Mouse (Mus musculus) embryonic facial prominence, embryonic 11.5 days (tissue): ENCODE measurements around the gene Hoxa9. TPM values are rescaled to one million over a fixed set of nuclear protein-coding genes. Genes with fewer than 3 reads are reported as not detected.
A peak's percentile ranks its signal among the peaks of the same experiment; 100 is the strongest.

ENCODE experiments used
- ATAC-seq: fragments of 200-750 bp; cut with Nextera tagmentation; replicated peaks from 2 replicates; pipeline ENCODE4 v1.8.0; 2017; ENCODE audit warnings: low read depth; ENCODE audit not compliant: insufficient number of reproducible peaks, low FRiP score, low TSS enrichment
- DNase-seq: peaks from one replicate; pipeline ENCODE4 v3.0.0-alpha.2; 2015; ENCODE audit warnings: low spot score
- H3K27ac ChIP-seq: fragments of 300-500 bp; sonication (generic); replicated peaks from 2 replicates; pipeline ENCODE4 v1.5.1; 2014; ENCODE audit warnings: mild to moderate bottlenecking, low read depth, low read length, control low read depth
- H3K27me3 ChIP-seq: fragments of 300-500 bp; sonication (generic); 2 replicates; pipeline ENCODE4 v1.6.1; 2014; ENCODE audit warnings: mild to moderate bottlenecking, low read length, moderate library complexity, mixed read lengths; ENCODE audit not compliant: control insufficient read depth, insufficient read depth
- H3K36me3 ChIP-seq: fragments of 300-500 bp; sonication (generic); replicated peaks from 2 replicates; pipeline ENCODE4 v1.6.1; 2014; ENCODE audit warnings: low read depth, mild to moderate bottlenecking, low read length, moderate library complexity, mixed read lengths; ENCODE audit not compliant: control insufficient read depth, insufficient read depth
- H3K4me1 ChIP-seq: fragments of 300-500 bp; sonication (generic); 2 replicates; pipeline ENCODE4 v1.6.1; 2014; ENCODE audit warnings: low read length, mixed read lengths; ENCODE audit not compliant: control insufficient read depth, insufficient read depth
- H3K4me2 ChIP-seq: fragments of 300-500 bp; sonication (generic); 2 replicates; pipeline ENCODE4 v1.6.1; 2014; ENCODE audit warnings: low read depth, mild to moderate bottlenecking, control low read depth, low read length, moderate library complexity
- H3K4me3 ChIP-seq: fragments of 300-500 bp; sonication (generic); 2 replicates; pipeline ENCODE4 v1.5.1; 2014; ENCODE audit warnings: low read depth, low read length, control low read depth
- H3K9ac ChIP-seq: fragments of 300-500 bp; sonication (generic); replicated peaks from 2 replicates; pipeline ENCODE4 v1.6.1; 2014; ENCODE audit warnings: mild to moderate bottlenecking, control low read depth, low read length
- H3K9me3 ChIP-seq: fragments of 300-500 bp; sonication (generic); replicated peaks from 2 replicates; pipeline ENCODE4 v1.6.1; 2016; ENCODE audit warnings: mild to moderate bottlenecking, low read length, inconsistent platforms, mixed read lengths; ENCODE audit not compliant: control insufficient read depth
- WGBS: fragments of 180-500 bp; shearing (Covaris S2); extraction: QIAGEN DNeasy Blood & Tissue Kit; methylation state at CpG from one replicate; pipeline ENCODE4 v1.1.7; 2014; 5-methylcytosine and 5-hydroxymethylcytosine counted together
- polyA plus RNA-seq: library from polyadenylated mRNA; unstranded; fragments of >200 nt; fragmentation: Nextera tagmentation; extraction: Ambion mirVana; gene quantifications from 2 replicates; pipeline ENCODE4 v1.2.1, GENCODE M21; 2014

Gene Hoxa9
- polyA plus RNA-seq, 1 experiment from 2014 or later, result 0.11 TPM

DNA sequence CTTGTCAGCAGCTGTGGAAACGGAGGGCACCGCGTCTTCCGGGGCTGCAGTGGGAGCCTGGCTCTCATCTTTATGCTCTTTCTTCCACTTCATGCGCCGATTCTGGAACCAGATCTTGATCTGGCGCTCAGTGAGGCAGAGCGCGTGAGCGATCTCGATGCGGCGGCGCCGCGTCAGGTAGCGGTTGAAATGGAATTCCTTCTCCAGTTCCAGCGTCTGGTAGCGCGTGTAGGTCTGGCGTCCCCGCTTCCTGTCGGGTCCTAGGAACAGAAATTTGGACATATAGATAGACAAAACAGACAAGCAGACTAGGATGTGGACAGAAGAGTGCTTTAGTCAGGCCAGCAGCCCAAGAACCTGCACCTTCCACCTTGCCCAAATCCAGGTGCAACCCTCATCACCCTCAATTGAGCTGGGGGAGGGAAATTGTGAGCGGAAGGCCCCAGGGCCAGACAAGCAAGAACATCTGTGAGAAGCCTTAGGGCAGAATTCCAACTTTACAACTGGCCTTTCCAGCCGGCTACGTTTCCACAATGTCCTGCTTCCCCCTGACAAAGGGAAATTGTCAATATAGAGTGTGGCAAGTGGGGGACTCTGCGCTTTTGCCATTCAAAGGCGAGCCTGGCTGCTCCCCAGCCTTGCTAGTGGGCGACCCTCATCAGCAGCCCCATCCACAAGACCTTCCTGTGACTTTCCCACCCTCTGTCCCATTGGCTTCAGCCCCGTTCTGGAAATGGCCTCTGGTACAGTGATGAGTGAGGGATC is 14.9 kb downstream of the Hoxa9 start:
- Histone ChIP-seq H3K36me3 (no peaks in the 10 kb centered on the region), H3K27ac (no peak overlapping the region), H3K4me1 (no peaks in the 10 kb centered on the region; the same call in 1 of the 2 replicates), H3K9me3 (no peaks in the 10 kb centered on the region), H3K4me3 (no peak overlapping the region), H3K9ac (no peak overlapping the region), H3K4me2 (no peak overlapping the region), H3K27me3 (peaks cover 96% of the 10 kb centered on the region)
- 2% methylated on average over 30 of the region's 30 CpGs for WGBS
- no peak for DNase-seq
- no peak for ATAC-seq

DNA sequence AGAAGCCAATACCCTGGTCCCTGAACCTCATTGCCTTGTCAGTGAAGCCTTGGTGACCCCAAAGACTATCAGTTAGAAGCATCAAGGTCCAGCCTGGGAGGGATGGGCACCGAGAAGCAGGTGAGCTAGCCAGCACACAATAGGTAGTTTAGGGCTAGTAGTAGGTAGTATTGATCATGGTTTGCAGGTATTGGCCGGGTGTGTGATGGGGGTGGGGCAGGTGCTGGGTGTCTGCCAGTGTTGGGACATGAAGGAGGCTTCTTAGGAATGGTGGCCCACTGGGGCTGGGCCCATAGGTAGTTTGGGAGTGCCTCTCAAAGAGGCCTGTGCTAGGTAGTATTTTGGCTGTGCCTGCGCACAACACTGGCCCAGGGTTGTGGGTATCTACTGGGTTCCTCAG is 15.8 kb downstream of the Hoxa9 start:
- Histone ChIP-seq H3K9me3 (no peaks in the 10 kb centered on the region), H3K9ac (no peak overlapping the region), H3K36me3 (no peaks in the 10 kb centered on the region), H3K4me1 (no peaks in the 10 kb centered on the region; the same call in 1 of the 2 replicates), H3K4me3 (no peak overlapping the region), H3K27me3 (peaks cover 95% of the 10 kb centered on the region), H3K4me2 (no peak overlapping the region), H3K27ac (no peak overlapping the region)
- ATAC-seq, result no peak
- no peak for DNase-seq
- whole genome bisulfite sequencing, result 21% methylated on average over 3 of the region's 3 CpGs

GRCm38 (mm10) chr6:52214271-52214670 is 16.6 kb downstream of the Hoxa9 start:
- Histone ChIP-seq H3K9ac (no peak overlapping the region), H3K27ac (no peak overlapping the region), H3K9me3 (no peaks in the 10 kb centered on the region), H3K36me3 (no peaks in the 10 kb centered on the region), H3K4me3 (no peak overlapping the region), H3K27me3 (peaks cover 96% of the 10 kb centered on the region), H3K4me1 (no peaks in the 10 kb centered on the region; the same call in 1 of the 2 replicates), H3K4me2 (no peak overlapping the region)
- no peak for DNase-seq
- WGBS, result 14% methylated on average over 5 of the region's 5 CpGs
- no peak for ATAC-seq

DNA sequence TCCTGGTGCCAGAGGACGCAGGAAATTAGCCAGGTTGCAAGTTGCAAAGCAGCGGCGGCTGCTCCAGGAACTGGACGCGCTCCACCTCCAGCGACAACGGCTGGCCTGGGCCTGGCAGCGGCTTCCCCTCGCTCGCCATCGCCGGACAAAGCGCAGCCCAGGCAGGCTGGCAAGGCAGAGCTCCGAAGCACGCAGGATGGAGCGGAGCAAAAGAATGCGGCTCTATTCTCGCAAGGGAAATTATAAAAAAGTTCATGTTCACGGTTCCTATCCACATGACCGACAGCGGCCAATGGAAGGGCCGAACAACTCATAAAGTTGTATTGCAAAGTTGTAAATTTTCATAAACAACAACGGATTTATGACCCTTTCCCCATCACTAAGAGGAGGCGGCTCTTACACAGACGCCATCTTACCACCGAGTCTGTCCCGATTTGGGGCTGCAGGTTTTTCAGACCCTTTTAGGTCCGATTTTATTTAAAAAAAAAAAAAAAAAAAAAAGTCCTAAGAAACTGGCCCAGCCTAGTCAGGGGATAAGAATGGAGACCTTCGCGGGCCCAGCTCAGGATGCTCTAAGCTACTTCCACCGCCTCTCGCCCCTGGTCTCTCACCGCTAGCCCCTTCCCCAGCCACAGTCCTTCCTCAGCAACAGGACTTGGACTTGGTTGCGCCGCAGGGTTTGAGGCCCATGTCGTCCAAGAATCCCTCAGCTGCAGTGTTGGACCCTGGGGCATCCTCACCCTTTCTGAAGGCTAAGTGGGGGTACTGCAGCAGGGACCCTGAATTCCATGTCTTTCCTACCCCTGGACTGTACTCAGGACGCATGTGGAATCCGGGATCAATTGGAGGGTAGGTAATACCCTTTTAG is 17.5 kb downstream of the Hoxa9 start, which contains the start of the genes Hoxa3 and Gm28308:
Gene Hoxa3 (minus strand): TSS at position 218 of the 868 bp plus-strand sequence.
Gene Gm28308 (minus strand): TSS at position 221 of the 868 bp plus-strand sequence.
- DNase-seq, result no peak
- ATAC-seq, result no peak
- Histone ChIP-seq H3K36me3 (no peaks in the 10 kb centered on the region), H3K4me1 (no peaks in the 10 kb centered on the region; the same call in 1 of the 2 replicates), H3K4me2 (no peak within 1 kb of the TSS), H3K4me3 (no peak within 1 kb of the TSS), H3K27ac (no peak within 1 kb of the TSS), H3K9ac (no peak within 1 kb of the TSS), H3K27me3 (peaks cover 95% of the 10 kb centered on the region), H3K9me3 (no peaks in the 10 kb centered on the region)
- WGBS, result 2% methylated on average over 38 of the region's 38 CpGs

- DNase-seq (no peak), ATAC-seq (no peak)
- Histone ChIP-seq H3K4me2 (no peak overlapping the region), H3K36me3 (no peaks in the 10 kb centered on the region), H3K27me3 (peaks cover 95% of the 10 kb centered on the region), H3K9ac (no peak overlapping the region), H3K4me1 (no peaks in the 10 kb centered on the region; the same call in 1 of the 2 replicates), H3K27ac (no peak overlapping the region), H3K4me3 (no peak overlapping the region), H3K9me3 (no peaks in the 10 kb centered on the region)
- under 1% methylated on average over 22 of the region's 22 CpGs for WGBS
Measured at GRCm38 (mm10) chr6:52212556-52213118, 18.3 kb downstream of the Hoxa9 start.

- H3K9me3 ChIP-seq, result no peaks in the 10 kb centered on the region
- H3K36me3 ChIP-seq, result no peaks in the 10 kb centered on the region
- H3K4me2 ChIP-seq, result no peak overlapping the region
- H3K9ac ChIP-seq, result no peak overlapping the region
- H3K27ac ChIP-seq, result no peak overlapping the region
- H3K27me3 ChIP-seq, result peaks cover 95% of the 10 kb centered on the region
- no peaks in the 10 kb centered on the region; the same call in 1 of the 2 replicates for H3K4me1 ChIP-seq
- WGBS, result 2% methylated on average over 13 of the region's 13 CpGs
- DNase-seq, result no peak
- no peak overlapping the region for H3K4me3 ChIP-seq
- ATAC-seq, result no peak
Measured at GRCm38 (mm10) chr6:52211961-52212360, 18.9 kb downstream of the Hoxa9 start.

- Histone ChIP-seq H3K4me1 (no peaks in the 10 kb centered on the region), H3K4me3 (no peak overlapping the region), H3K9ac (no peak overlapping the region), H3K27ac (no peak overlapping the region), H3K36me3 (no peaks in the 10 kb centered on the region), H3K27me3 (peaks cover 96% of the 10 kb centered on the region), H3K9me3 (no peaks in the 10 kb centered on the region), H3K4me2 (no peak overlapping the region)
- DNase-seq (peak; percentile 84), ATAC-seq (no peak)
- WGBS, result under 1% methylated on average over 34 of the region's 37 CpGs
Measured at GRCm38 (mm10) chr6:52211170-52211935, 19.5 kb downstream of the Hoxa9 start.
